ENCODE assay signal across 24 mouse cellular contexts in genomic region chr13:102860135-102860534, GRCm38 (mm10).
DNase-seq lines count a peak whose midpoint lies in the region; ATAC-seq lines count a peak whose summit lies in the region.
"Had no signal": no experiment of that assay in that cellular context is flagged by ENCODE, and none has a peak within 500 bp of the region (broad histone marks: within the 10 kb centered on the region; RNA-seq: fewer than 3 reads in every experiment).

No protein-coding gene starts in this region.

- no peaks in the 10 kb centered on the region for H3K36me3 ChIP-seq in kidney, embryonic 15.5 days
- H3K36me3 ChIP-seq in lung, embryonic 16.5 days (ENCODE audit: control insufficient read depth, insufficient read depth, low read length), result no peaks in the 10 kb centered on the region
- H3K36me3 ChIP-seq: hindbrain, embryonic 13.5 days; liver, embryonic 15.5 days; midbrain, embryonic 13.5 days had no signal

- H3K4me2 ChIP-seq in kidney, embryonic 15.5 days, result no peak overlapping the region
- no peak overlapping the region for H3K4me2 ChIP-seq in lung, embryonic 16.5 days (ENCODE audit: low read depth, low read length)
- H3K4me2 ChIP-seq: hindbrain, embryonic 13.5 days; liver, embryonic 15.5 days; midbrain, embryonic 13.5 days had no signal

- no peak for DNase-seq in kidney, postnatal 4 days
- DNase-seq in lung, adult 18-20 months, result no peak
- DNase-seq in adipocyte (ENCODE audit: low spot score), result peak; percentile 22
- DNase-seq in ovary, adult 18-20 months (ENCODE audit: low spot score), result no peak
- no peak for DNase-seq in ovary, postnatal 14 days (ENCODE audit: low spot score)
- DNase-seq: cerebellum, adult 11 months; cerebellum, postnatal 10 days; forebrain, postnatal 0 days; gastrocnemius, postnatal 14 days; heart, postnatal 14 days; kidney, adult 11 months; layer of hippocampus, adult 9-11 months; retina, postnatal 1 day; right cerebral cortex, postnatal 25 days; spleen, adult 18-20 months had no signal

- H3K9ac ChIP-seq in kidney, embryonic 15.5 days, result no peak overlapping the region
- no peak overlapping the region for H3K9ac ChIP-seq in lung, embryonic 16.5 days (ENCODE audit: low read length)
- H3K9ac ChIP-seq: forebrain, postnatal 0 days; hindbrain, embryonic 13.5 days; liver, embryonic 15.5 days; midbrain, embryonic 13.5 days had no signal

- no peak for ATAC-seq in kidney, embryonic 15.5 days (replicated peaks; ENCODE audit: low FRiP score)
- peak; percentile 83 for ATAC-seq in lung, embryonic 16.5 days (ENCODE audit: low read depth)
- peak; percentile 40 for ATAC-seq in megakaryocyte progenitor cell, adult 5-6 weeks (replicated peaks; ENCODE audit: poor library complexity)
- ATAC-seq: CD4-positive, CD25-positive, alpha-beta regulatory T cell, adult 4 months; forebrain, postnatal 0 days; midbrain, embryonic 13.5 days had no signal

- H3K27ac ChIP-seq in kidney, embryonic 15.5 days, result 0 out of 2 replicates have a peak overlapping the region, but pooled peaks have one; percentile 29
- H3K27ac ChIP-seq in lung, embryonic 16.5 days (ENCODE audit: low read length), result peak overlapping the region; percentile 69
- H3K27ac ChIP-seq: hindbrain, embryonic 13.5 days; left cerebral cortex, adult 2 months; liver, embryonic 15.5 days; midbrain, embryonic 13.5 days had no signal

- no peak overlapping the region for H3K4me3 ChIP-seq in kidney, embryonic 15.5 days (replicated peaks)
- H3K4me3 ChIP-seq in lung, embryonic 16.5 days (ENCODE audit: low read length), result no peak overlapping the region
- H3K4me3 ChIP-seq: hindbrain, embryonic 13.5 days; left cerebral cortex, adult 2 months; liver, embryonic 15.5 days; megakaryocyte, embryonic 14.5 days; midbrain, embryonic 13.5 days had no signal

- no peaks in the 10 kb centered on the region for H3K27me3 ChIP-seq in kidney, embryonic 15.5 days
- no peaks in the 10 kb centered on the region for H3K27me3 ChIP-seq in lung, embryonic 16.5 days (ENCODE audit: control insufficient read depth, insufficient read depth, low read depth, low read length)
- H3K27me3 ChIP-seq: hindbrain, embryonic 13.5 days; liver, embryonic 15.5 days; megakaryocyte, embryonic 14.5 days; midbrain, embryonic 13.5 days had no signal

- H3K4me1 ChIP-seq in kidney, embryonic 15.5 days, result peaks cover 23% of the 10 kb centered on the region
- H3K4me1 ChIP-seq in lung, embryonic 16.5 days (replicated peaks; ENCODE audit: control insufficient read depth, insufficient read depth, low read length), result peaks cover 15% of the 10 kb centered on the region
- H3K4me1 ChIP-seq: hindbrain, embryonic 13.5 days; liver, embryonic 15.5 days; midbrain, embryonic 13.5 days had no signal

- no peaks in the 10 kb centered on the region for H3K9me3 ChIP-seq in kidney, embryonic 15.5 days (replicated peaks)
- no peaks in the 10 kb centered on the region for H3K9me3 ChIP-seq in lung, embryonic 16.5 days (ENCODE audit: control insufficient read depth, low read length)
- H3K9me3 ChIP-seq: hindbrain, embryonic 13.5 days; liver, embryonic 15.5 days; megakaryocyte, embryonic 14.5 days; midbrain, embryonic 13.5 days had no signal

- 59% methylated on average over 3 of the region's 3 CpGs for WGBS in kidney, embryonic 15.5 days
- 33% methylated on average over 3 of the region's 3 CpGs for WGBS in lung, embryonic 16.5 days
